Mouse (Mus musculus) liver, adult 2 months (tissue): ENCODE data around the gene Cysrt1.

Experiments
- CTCF ChIP-seq: fragments of 200-500 bp; IDR thresholded peaks from 2 replicates; pipeline ENCODE4 v1.5.1; 2011; ENCODE audit warnings: low read depth, low read length, control low read depth
- POLR2A ChIP-seq: fragments of 200-500 bp; IDR thresholded peaks from 2 replicates; pipeline ENCODE4 v1.6.1; 2011; ENCODE audit warnings: low read length, control low read depth; ENCODE audit not compliant: insufficient read depth; ENCODE audit errors: extremely low read depth

DNA sequence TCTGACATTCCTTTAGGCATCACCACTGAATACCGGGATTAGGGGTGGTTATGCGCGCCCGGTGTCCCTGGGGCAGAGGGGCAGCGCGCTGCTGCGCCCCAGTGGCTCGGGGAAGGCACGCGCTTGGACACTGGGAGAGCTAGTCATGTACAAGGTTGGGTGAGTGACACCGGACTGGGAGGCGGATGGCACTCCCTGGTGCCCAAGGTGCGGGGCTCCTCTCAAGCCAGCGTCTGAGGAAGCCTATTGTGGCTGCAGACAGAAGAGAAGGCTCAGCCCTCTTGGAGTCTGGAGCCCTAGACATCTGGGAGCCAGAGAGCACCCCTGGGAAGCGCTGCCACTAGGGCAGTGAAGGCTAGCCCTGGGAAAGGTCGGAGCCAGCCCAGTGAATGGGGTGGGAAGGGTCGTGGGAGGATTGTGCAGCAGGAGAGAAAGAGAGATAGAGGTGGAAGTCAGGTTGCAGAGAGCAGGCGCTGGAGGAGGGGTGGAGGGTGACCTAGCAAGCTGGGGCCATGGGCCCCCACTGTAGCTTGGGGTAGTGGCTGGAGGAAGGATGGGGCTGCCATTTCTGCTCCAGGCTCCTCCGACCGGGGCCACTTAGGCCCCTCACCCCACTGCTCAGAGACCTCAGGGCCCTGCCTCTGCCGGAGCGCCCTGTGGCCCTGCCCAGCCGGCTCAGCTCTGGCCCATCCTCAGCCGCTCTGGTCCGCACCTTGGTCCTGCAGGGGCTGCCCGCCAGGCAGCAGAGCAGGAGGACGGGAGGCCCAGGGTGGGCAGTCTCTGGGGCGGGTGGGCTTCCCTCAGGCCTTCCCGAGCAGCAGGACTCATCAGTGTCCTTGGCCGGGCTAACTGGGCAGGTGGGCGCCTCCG lies 49.2 kb upstream of the Cysrt1 start:
- TF ChIP-seq CTCF (no peak), POLR2A (no peak)
